Mouse (Mus musculus) embryonic facial prominence, embryonic 10.5 days (tissue): ENCODE results near the gene Socs3. TPM values are rescaled to one million over a fixed set of nuclear protein-coding genes. Genes with fewer than 3 reads are reported as not detected.

ENCODE experiments used
- DNase-seq: peaks from one replicate; pipeline ENCODE4 v3.0.0-alpha.2; 2017; ENCODE audit warnings: low spot score
- H3K27ac ChIP-seq: fragments of 300-500 bp; sonication (generic); replicated peaks from 2 replicates; pipeline ENCODE4 v1.5.1; 2016; ENCODE audit warnings: mild to moderate bottlenecking
- H3K27me3 ChIP-seq: fragments of 300-500 bp; sonication (generic); replicated peaks from 2 replicates; pipeline ENCODE4 v1.6.1; 2016; ENCODE audit warnings: low read depth, mild to moderate bottlenecking; ENCODE audit not compliant: poor library complexity, severe bottlenecking
- H3K36me3 ChIP-seq: fragments of 300-500 bp; sonication (generic); replicated peaks from 2 replicates; pipeline ENCODE4 v1.6.1; 2016; ENCODE audit warnings: mild to moderate bottlenecking, moderate library complexity
- H3K4me1 ChIP-seq: fragments of 300-500 bp; sonication (generic); 2 replicates; pipeline ENCODE4 v1.6.1; 2016
- H3K4me3 ChIP-seq: fragments of 300-500 bp; sonication (generic); 2 replicates; pipeline ENCODE4 v1.5.1; 2016; ENCODE audit warnings: mild to moderate bottlenecking, moderate library complexity
- H3K9me3 ChIP-seq: fragments of 300-500 bp; sonication (generic); 2 replicates; pipeline ENCODE4 v1.6.1; 2016; ENCODE audit warnings: mild to moderate bottlenecking
- WGBS: fragments of 180-500 bp; shearing (Covaris S2); methylation state at CpG from one replicate; pipeline ENCODE4 v1.1.7; 2016; 5-methylcytosine and 5-hydroxymethylcytosine counted together
- polyA plus RNA-seq: library from polyadenylated mRNA; unstranded; fragments of >200 nt; fragmentation: Nextera tagmentation; extraction: Ambion mirVana; gene quantifications from 2 replicates; pipeline ENCODE4 v1.2.1, GENCODE M21; 2016

Socs3 gene
- polyA plus RNA-seq, 1 experiment from 2014 or later: 16.7 TPM

DNA sequence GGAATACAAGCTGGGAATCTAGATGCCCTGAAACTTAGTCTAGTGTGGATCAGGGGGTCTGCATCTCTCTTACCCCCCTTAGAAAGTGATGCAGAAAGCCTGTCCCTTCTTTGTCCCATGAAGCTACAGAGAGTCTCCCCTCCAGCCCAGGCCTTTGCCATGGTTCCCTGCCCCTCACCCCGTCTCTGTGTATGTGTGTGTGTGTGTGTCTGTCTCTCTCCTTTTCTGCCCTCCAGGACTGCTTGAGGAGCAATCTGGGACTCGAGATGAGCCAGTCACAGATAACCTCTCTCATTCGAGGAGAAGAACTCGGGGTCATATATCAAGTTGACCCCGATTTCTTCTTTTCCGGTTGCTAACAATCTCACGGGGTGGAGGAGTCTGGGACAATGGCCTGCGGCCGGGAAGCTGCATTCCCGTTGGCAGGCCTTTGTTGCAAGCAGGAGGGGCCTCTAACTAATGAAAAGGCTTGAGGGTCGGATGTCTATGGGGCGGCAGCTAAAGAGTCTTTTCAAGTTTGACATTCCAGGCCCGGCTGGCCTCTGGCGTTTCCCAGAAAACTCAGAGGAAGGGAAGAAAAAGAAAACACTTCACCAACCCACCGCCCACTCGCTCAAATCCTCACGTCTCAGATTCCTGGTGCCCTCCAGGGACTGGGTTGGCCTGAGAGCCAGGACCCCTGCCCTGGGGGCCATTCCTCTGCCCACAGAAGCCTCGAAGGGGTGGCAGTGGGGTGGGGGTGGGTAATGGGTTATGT lies 5.5 kb upstream of the Socs3 start:
- 3% methylated on average over 18 of the region's 18 CpGs for WGBS
- H3K36me3 ChIP-seq: no peaks in the 10 kb centered on the region
- H3K4me3 ChIP-seq: peak overlapping the region; percentile 39
- peak; percentile 70 for DNase-seq
- H3K9me3 ChIP-seq: no peaks in the 10 kb centered on the region
- peak overlapping the region; percentile 86 for H3K27ac ChIP-seq
- H3K27me3 ChIP-seq: peaks cover 49% of the 10 kb centered on the region
- peaks cover 70% of the 10 kb centered on the region for H3K4me1 ChIP-seq

DNA sequence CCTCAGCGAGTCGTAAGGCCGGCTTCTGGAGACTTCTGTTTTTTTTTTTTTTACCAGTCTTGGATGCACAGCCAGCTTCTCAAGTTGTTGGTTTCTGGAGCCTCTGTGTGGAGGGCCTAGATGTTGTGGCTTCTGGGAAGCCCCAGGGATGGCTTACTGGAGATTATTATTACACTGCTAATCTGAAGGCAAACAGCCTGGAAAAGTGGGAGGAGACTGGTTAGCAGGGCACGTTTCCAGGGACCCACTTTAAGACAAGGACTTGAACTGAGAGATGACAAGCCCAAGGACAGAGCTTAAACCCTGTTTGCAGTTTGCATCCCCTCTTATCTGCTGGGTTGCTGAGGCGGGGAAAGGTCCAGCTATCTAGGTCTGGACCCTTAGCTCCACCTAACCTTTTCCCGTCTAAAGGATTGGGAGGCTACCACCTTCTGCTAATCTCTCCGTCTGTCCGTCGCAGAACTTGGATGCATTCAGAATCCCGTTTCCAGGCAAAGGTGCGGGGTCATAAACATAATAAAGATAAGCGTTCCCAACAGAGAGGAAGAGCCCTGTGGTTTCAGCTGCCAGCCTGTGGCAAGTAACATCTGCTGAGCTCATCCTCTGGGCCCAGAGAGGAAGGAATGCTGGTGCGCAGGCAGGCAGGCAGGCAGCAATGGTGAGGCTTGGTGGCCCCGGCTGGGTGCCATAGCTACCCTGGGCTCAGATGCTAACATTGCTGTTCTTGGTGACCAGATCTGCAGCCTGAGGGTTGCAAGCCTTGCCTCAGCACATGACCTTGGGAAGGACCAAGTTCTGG lies 4.7 kb upstream of the Socs3 start:
- H3K36me3 ChIP-seq: no peaks in the 10 kb centered on the region
- peak overlapping the region; percentile 86 for H3K27ac ChIP-seq
- no peaks in the 10 kb centered on the region for H3K9me3 ChIP-seq
- H3K4me1 ChIP-seq: peaks cover 78% of the 10 kb centered on the region
- no peak for DNase-seq
- peaks cover 50% of the 10 kb centered on the region for H3K27me3 ChIP-seq
- WGBS: 19% methylated on average over 14 of the region's 14 CpGs
- H3K4me3 ChIP-seq: 0 out of 2 replicates have a peak overlapping the region, but pooled peaks have one; percentile 39

DNA sequence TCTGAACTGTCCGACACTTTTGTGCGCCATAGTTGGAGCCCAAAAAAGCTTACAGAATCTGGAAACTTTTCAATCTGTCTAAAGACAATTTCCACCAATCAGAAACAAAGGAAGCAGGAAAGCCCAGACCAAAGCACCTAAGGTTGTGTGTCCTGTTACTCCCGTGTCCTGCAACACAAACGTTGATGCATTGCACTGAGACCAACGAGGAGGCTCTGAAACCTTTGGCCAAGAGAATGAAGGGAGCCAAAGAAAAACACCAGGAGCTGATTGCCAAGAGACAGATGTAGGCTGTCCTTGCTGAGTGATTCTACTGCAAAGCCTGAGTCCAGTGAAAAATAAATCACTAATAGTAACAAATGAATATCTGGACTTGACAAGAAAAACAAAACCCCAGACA lies 3.7 kb upstream of the Socs3 start:
- 42% methylated on average over 5 of the region's 5 CpGs for WGBS
- H3K36me3 ChIP-seq: no peaks in the 10 kb centered on the region
- no peak for DNase-seq
- peaks cover 50% of the 10 kb centered on the region for H3K27me3 ChIP-seq
- no peaks in the 10 kb centered on the region for H3K9me3 ChIP-seq
- peaks cover 82% of the 10 kb centered on the region for H3K4me1 ChIP-seq
- no peak overlapping the region for H3K4me3 ChIP-seq
- no peak overlapping the region; the same call in 1 of the 2 replicates for H3K27ac ChIP-seq

DNA sequence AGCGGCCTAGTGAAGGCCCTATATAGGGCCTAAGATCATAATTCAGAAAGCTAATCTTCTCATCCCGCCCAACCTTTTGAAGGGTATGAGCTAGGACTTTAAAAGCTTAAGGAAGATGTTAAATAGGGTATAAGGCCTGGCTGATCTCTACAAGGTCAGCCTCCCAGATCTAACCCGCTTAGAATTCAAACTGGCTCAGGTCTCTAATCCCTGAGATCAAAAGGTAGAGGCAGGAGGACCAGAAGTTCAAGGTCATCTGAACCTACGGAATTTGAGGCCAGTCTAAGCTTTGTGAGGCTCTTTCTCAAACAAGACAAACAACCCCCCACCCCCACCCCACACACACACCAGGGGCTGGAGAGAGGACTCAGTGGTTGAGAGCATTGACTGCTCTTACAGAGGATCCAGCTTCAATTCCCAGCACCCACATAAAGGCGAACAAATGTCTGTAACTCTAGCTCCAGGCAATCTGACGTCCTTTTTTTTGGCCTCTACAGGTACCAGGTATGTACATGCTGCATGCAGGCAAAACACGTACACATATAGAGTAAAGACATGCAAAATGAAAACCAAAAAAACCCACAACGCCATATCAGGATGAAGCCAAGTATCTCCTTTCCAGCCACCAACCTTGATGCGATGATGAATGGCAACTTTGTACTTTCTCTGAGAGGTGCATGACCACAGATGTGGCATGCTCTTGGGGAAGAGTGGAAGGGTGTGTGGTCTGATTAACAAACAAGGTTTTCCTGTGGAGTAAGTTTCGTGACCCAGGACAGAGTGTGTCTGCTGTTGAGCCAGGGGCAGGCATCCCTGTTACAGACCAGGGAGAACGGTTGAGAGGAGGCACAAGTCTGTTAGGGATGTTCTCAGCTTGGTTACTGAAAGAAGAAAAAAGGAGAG lies 3.1 kb upstream of the Socs3 start:
- Histone ChIP-seq H3K4me1 (peaks cover 83% of the 10 kb centered on the region), H3K9me3 (no peaks in the 10 kb centered on the region), H3K27me3 (peaks cover 54% of the 10 kb centered on the region), H3K27ac (peak overlapping the region; percentile 51; the same call in 1 of the 2 replicates), H3K36me3 (no peaks in the 10 kb centered on the region; the same call in 1 of the 2 replicates), H3K4me3 (no peak overlapping the region)
- DNase-seq: no peak
- 51% methylated on average over 11 of the region's 11 CpGs for WGBS

DNA sequence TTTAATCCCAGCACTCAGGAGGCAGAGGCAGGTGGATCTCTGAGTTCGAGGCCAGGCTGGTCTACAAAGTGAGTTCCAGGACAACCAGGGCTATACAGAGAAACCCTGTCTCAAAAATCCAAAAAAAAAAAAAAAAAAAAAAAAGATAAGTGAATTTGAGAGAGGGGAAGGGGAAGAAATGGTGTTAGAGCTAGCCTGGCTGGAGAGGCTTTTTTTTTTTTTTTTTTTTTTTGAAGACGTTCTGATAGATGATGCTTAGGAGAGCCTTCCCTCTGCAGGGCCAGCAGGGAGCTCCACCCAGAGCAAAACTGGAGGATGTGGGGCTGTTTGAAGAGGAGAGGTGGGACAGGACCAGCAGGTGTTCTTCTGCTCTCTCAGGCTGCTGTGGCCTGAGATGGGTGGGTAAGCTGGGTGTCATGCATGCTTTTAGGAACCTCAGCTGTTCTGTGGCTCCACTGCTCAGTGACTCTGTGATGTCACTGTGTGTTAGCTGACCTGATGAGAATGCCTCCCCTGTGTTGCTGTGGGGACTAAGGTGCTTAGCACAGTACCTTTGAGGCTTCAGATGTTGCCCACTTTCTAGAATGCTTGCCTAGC lies 1.9 kb upstream of the Socs3 start:
- no peaks in the 10 kb centered on the region for H3K9me3 ChIP-seq
- peaks cover 66% of the 10 kb centered on the region for H3K27me3 ChIP-seq
- WGBS: 52% methylated on average over 2 of the region's 2 CpGs
- H3K4me3 ChIP-seq: no peak overlapping the region
- H3K27ac ChIP-seq: no peak overlapping the region; the same call in 1 of the 2 replicates
- peaks cover 10% of the 10 kb centered on the region for H3K36me3 ChIP-seq
- peaks cover 93% of the 10 kb centered on the region for H3K4me1 ChIP-seq
- DNase-seq: no peak

DNA sequence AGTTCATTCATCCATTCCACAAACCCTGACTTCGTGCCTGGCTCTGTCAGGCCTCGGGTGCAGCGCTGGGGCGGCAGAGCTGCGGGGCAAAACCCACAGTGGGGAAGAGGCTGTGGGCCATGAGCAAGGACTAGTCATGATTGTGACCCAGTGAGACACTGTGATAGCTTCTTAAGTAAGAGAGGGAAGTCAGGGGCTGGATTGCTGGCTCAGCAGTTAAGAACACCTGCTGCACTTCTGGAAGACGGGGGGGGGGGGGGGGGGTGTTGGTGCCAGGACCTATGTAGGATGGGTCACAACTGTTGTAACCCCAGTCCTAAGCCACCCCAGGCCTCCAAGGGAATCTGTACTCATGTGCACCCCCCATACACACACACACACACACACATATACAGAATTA lies 1.3 kb upstream of the Socs3 start:
- 71% methylated on average over 6 of the region's 6 CpGs for WGBS
- H3K4me1 ChIP-seq: peaks cover 93% of the 10 kb centered on the region
- H3K27ac ChIP-seq: no peak overlapping the region
- no peak overlapping the region for H3K4me3 ChIP-seq
- H3K27me3 ChIP-seq: peaks cover 68% of the 10 kb centered on the region
- H3K36me3 ChIP-seq: peaks cover 17% of the 10 kb centered on the region
- DNase-seq: no peak
- no peaks in the 10 kb centered on the region for H3K9me3 ChIP-seq

DNA sequence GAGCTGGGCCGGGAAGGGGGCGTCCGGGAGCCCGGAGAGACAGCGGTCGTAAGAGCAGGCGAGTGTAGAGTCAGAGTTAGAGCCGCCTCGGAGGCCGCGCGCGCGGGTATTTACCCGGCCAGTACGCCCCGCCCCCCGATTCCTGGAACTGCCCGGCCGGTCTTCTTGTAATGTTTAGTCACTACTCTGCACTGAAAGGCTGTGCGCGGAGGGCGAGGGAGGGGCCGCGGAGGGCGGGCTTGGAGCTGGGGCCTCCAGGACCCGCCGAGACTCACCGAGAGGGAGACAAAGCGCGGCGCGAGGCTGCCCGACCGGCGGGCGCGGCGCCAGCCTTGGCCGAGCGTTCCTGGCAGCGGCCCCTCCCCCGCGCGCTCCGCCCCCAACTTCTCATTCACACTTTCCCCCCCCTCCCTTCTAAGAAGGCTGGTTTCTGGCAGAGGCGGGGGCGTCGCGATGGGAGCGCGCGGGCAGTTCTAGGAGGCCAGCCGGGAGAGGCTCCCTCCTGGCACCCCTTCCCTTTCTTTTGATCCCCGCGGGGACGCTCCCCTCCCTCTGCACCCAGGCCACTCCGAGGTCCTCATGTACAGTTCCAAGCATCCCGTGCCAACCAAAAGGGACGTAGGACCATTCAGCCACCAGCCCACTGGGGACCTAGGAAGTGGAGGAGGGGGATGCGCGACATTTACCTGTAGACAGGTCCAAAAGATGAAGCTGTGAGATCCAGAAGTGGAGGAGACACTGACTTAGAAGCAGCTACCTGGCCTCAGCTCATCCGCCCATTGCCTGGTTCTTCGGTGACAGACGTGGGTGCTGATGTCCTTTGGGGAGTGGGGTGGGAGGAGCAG lies 525 bp downstream of the Socs3 start:
- peaks cover 93% of the 10 kb centered on the region for H3K4me1 ChIP-seq
- H3K27me3 ChIP-seq: peaks cover 78% of the 10 kb centered on the region
- WGBS: under 1% methylated on average over 65 of the region's 65 CpGs
- peak; percentile 98 for DNase-seq
- peak overlapping the region; percentile 97 for H3K27ac ChIP-seq
- peak overlapping the region; percentile 76 for H3K4me3 ChIP-seq
- H3K36me3 ChIP-seq: peaks cover 18% of the 10 kb centered on the region
- H3K9me3 ChIP-seq: no peaks in the 10 kb centered on the region

DNA sequence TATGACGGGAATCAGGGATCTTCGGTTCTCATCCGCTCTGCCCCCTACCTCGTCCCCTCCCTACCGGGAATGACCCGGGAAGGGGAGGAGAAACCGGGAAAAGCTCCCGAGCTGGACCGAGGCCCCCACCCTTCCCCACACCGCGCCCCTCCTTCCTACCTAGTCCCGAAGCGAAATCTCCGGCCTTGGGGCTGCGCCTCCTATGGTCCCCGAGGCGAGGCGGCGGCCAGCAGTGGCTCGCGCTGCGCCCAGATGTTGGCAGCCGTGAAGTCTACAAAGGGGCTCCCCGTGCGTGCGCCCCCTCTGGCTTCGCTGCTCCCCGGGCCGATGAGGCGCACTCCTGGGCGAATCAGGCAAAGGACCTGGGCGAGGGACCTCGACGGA lies 1.1 kb downstream of the Socs3 start:
- peaks cover 18% of the 10 kb centered on the region for H3K36me3 ChIP-seq
- peaks cover 75% of the 10 kb centered on the region for H3K27me3 ChIP-seq
- H3K9me3 ChIP-seq: no peaks in the 10 kb centered on the region
- peak overlapping the region; percentile 76 for H3K4me3 ChIP-seq
- under 1% methylated on average over 34 of the region's 34 CpGs for WGBS
- peak overlapping the region; percentile 97 for H3K27ac ChIP-seq
- DNase-seq: no peak
- H3K4me1 ChIP-seq: peaks cover 93% of the 10 kb centered on the region

DNA sequence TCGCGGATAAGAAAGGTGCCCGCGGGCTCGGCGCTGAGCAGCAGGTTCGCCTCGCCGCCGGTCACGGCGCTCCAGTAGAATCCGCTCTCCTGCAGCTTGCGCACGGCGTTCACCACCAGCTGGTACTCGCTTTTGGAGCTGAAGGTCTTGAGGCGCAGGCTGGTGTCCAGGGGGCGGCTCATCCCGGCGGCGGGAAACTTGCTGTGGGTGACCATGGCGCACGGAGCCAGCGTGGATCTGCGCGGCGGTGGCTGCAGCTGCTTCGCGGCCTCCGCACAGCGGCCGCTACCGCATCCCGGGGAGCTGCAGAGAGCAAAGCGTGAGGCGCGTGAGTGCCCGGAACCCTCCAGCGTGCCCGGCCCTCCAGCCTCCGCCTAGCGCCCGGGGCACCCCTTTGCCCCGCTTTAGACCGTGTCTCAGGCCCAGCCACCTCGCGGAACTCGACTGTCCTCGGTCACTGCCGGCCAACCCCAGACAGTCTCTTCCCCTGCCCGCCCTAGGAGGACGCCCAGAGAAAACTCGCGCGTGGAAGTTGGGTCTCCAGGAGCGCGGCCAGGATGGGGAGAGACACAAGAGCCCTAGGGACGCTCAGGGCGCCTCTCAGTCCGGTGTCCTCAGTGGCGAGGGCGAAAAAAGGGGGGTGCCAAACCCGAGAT lies 1.7 kb downstream of the Socs3 start:
- DNase-seq: peak; percentile 68
- no peaks in the 10 kb centered on the region for H3K9me3 ChIP-seq
- H3K27me3 ChIP-seq: peaks cover 69% of the 10 kb centered on the region
- peak overlapping the region; percentile 76 for H3K4me3 ChIP-seq
- WGBS: under 1% methylated on average over 64 of the region's 64 CpGs
- H3K27ac ChIP-seq: peak overlapping the region; percentile 97
- H3K36me3 ChIP-seq: peaks cover 18% of the 10 kb centered on the region
- H3K4me1 ChIP-seq: peaks cover 93% of the 10 kb centered on the region

DNA sequence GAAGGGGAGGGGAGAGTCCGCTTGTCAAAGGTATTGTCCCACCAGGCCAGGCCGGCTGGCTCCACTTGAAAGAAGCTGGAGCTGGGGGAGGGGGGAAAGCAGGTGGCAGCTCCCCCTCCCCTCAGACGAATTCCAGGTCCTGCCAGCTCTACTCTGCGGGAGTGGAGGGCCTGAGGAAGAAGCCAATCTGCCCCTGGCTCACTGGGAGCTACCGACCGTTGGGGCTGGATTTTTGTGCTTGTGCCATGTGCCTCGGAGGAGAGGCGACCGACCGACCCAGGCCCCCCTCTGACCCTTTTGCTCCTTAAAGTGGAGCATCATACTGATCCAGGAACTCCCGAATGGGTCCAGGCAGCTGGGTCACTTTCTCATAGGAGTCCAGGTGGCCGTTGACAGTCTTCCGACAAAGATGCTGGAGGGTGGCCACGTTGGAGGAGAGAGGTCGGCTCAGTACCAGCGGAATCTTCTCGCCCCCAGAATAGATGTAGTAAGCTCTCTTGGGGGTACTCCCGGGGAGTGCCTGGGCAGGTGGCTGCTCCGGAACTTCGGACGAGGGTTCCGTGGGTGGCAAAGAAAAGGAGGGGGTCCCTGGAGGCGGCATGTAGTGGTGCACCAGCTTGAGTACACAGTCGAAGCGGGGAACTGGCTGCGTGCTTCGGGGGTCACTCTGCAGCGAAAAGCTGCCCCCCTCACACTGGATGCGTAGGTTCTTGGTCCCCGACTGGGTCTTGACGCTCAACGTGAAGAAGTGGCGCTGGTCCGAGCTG lies 2.4 kb downstream of the Socs3 start:
- Histone ChIP-seq H3K9me3 (no peaks in the 10 kb centered on the region), H3K4me3 (peak overlapping the region; percentile 76), H3K36me3 (peaks cover 18% of the 10 kb centered on the region), H3K27ac (peak overlapping the region; percentile 97), H3K4me1 (peaks cover 93% of the 10 kb centered on the region), H3K27me3 (peaks cover 62% of the 10 kb centered on the region)
- no peak for DNase-seq
- WGBS: 4% methylated on average over 34 of the region's 34 CpGs
